Mouse (Mus musculus) MEL (cell line): Measurements from ENCODE around the gene Ccser1.

Experiments
- BHLHE40 ChIP-seq: IDR thresholded peaks from 2 replicates; pipeline ENCODE4 v1.6.1; 2012; ENCODE audit warnings: low read depth, mild to moderate bottlenecking, inconsistent platforms, low read length, improper control_type of control experiment, borderline replicate concordance
- CHD1 ChIP-seq: IDR thresholded peaks from 2 replicates; pipeline ENCODE4 v1.6.1; 2012; ENCODE audit warnings: low read depth, mild to moderate bottlenecking, inconsistent platforms, low read length, improper control_type of control experiment
- CTCF ChIP-seq, 3 experiments: IDR thresholded peaks in 2 of 3; conservative IDR thresholded peaks in 1 of 3; 2 replicates each; pipeline ENCODE4 v1.5.1; 2011 to 2012; ENCODE audit warnings: low read length in 3 of 3, low read depth in 2 of 3, mild to moderate bottlenecking in 2 of 3, improper control_type of control experiment in 1 of 3, inconsistent platforms in 1 of 3, mixed read lengths in 1 of 3, moderate library complexity in 1 of 3; ENCODE audit not compliant: control insufficient read depth in 1 of 3, insufficient read depth in 1 of 3, poor library complexity in 1 of 3, severe bottlenecking in 1 of 3
- GABPA ChIP-seq: IDR thresholded peaks from 2 replicates; pipeline ENCODE4 v1.6.1; 2012; ENCODE audit warnings: low read depth, mild to moderate bottlenecking, inconsistent platforms, low read length, improper control_type of control experiment, moderate library complexity
- GATA1 ChIP-seq: IDR thresholded peaks from 2 replicates; pipeline ENCODE4 v1.6.1; 2011; ENCODE audit warnings: low read depth, low read length, improper control_type of control experiment
- HCFC1 ChIP-seq: IDR thresholded peaks from 2 replicates; pipeline ENCODE4 v1.6.1; 2012; ENCODE audit warnings: low read depth, mild to moderate bottlenecking, inconsistent platforms, low read length, improper control_type of control experiment, moderate library complexity
- MAX ChIP-seq: IDR thresholded peaks from 2 replicates; pipeline ENCODE4 v1.6.1; 2011; ENCODE audit warnings: low read length, improper control_type of control experiment
- MXI1 ChIP-seq: IDR thresholded peaks from 2 replicates; pipeline ENCODE4 v1.6.1; 2011; ENCODE audit warnings: mild to moderate bottlenecking, low read depth, low read length, improper control_type of control experiment
- MYB ChIP-seq: IDR thresholded peaks from 2 replicates; pipeline ENCODE4 v1.6.1; 2011; ENCODE audit warnings: mild to moderate bottlenecking, low read depth, low read length, improper control_type of control experiment
- NELFE ChIP-seq: IDR thresholded peaks from 2 replicates; pipeline ENCODE4 v1.6.1; 2011; ENCODE audit warnings: low read depth, low read length, improper control_type of control experiment
- POLR2A ChIP-seq, 2 experiments: IDR thresholded peaks; 2 replicates each; pipeline ENCODE4 v1.6.1; 2011 to 2012; ENCODE audit warnings: low read length in 2 of 2, mild to moderate bottlenecking in 2 of 2, control low read depth in 1 of 2, improper control_type of control experiment in 1 of 2, low read depth in 1 of 2, moderate library complexity in 1 of 2; ENCODE audit not compliant: control insufficient read depth in 1 of 2, insufficient read depth in 1 of 2, poor library complexity in 1 of 2
- SIN3A ChIP-seq: IDR thresholded peaks from 2 replicates; pipeline ENCODE4 v1.6.1; 2012; ENCODE audit warnings: low read length, improper control_type of control experiment, inconsistent platforms
- ZNF384 ChIP-seq: IDR thresholded peaks from 2 replicates; pipeline ENCODE4 v1.6.1; 2012; ENCODE audit warnings: low read depth, mild to moderate bottlenecking, inconsistent platforms, low read length, improper control_type of control experiment

DNA sequence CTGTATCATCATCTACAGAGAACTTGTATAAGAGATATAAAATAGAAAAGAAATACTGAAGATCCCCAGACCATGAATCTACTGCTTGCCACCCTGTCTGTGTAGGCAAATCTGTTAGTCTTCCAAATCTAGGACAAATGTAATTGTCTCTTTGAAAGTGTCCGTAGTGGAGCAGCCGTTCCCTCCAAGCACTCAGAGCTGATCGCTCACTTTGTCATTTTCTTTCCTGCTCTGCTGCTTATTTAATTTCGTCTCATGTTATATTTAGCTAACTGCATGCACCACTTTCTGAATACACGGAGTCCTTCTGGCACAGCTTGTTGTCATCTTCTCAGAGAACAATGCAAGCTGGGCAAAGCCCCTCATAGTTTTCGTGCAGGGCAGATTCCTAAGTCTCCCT is 1018.6 kb downstream of the Ccser1 start:
- TF ChIP-seq CTCF (IDR thresholded peaks at IDR 0.05 in 2 of 3, conservative IDR thresholded peaks at IDR 0.05 in 1 of 3; ENCODE audit: control insufficient read depth in 1 of 3, insufficient read depth in 1 of 3, low read depth in 2 of 3, low read length in 3 of 3, poor library complexity in 1 of 3, severe bottlenecking in 1 of 3), result no peak
- no peak for TF ChIP-seq NELFE
- no peak for TF ChIP-seq HCFC1
- no peak for TF ChIP-seq POLR2A (IDR thresholded peaks at IDR 0.05; ENCODE audit: control insufficient read depth in 1 of 2, insufficient read depth in 1 of 2, low read depth in 1 of 2, low read length in 2 of 2, poor library complexity in 1 of 2)
- TF ChIP-seq SIN3A, result no peak
- no peak for TF ChIP-seq GATA1
- no peak for TF ChIP-seq MYB
- TF ChIP-seq GABPA, result no peak
- TF ChIP-seq MXI1, result no peak
- TF ChIP-seq MAX, result no peak
- no peak for TF ChIP-seq ZNF384
- TF ChIP-seq BHLHE40, result no peak
- TF ChIP-seq CHD1, result no peak
